Mouse (Mus musculus): ENCODE measurements around the gene Crtc3. TPM values are rescaled to one million over a fixed set of nuclear protein-coding genes. Genes with fewer than 3 reads are reported as not detected.

The Crtc3 gene
- polyA plus RNA-seq, 1 experiment = 43.6 TPM

GRCm38 (mm10) chr7:80633635-80634034 lies 55.0 kb downstream of the Crtc3 start:
- Histone ChIP-seq H3K36me3 (ENCODE audit: control insufficient read depth, insufficient read depth, low read length) (no peaks in the 10 kb centered on the region), H3K4me1 (replicated peaks; ENCODE audit: control insufficient read depth, insufficient read depth, low read length) (peaks cover 57% of the 10 kb centered on the region), H3K27me3 (ENCODE audit: control insufficient read depth, insufficient read depth, low read length) (no peaks in the 10 kb centered on the region), H3K27ac (ENCODE audit: control insufficient read depth, insufficient read depth, low read length) (no peak overlapping the region), H3K4me3 (ENCODE audit: control insufficient read depth, insufficient read depth, low read length) (no peak overlapping the region)
- TF ChIP-seq CTCF (IDR thresholded peaks at IDR 0.05; ENCODE audit: borderline replicate concordance, control insufficient read depth, extremely low read depth, insufficient read depth, low read length, poor library complexity) (no peak), POLR2A (IDR thresholded peaks at IDR 0.05; ENCODE audit: control insufficient read depth, extremely low read depth, insufficient read depth, low read length, poor library complexity) (no peak)
- DNase-seq = no peak
- WGBS = 97% methylated on average over 2 of the region's 2 CpGs

GRCm38 (mm10) chr7:80631993-80632392 lies 56.7 kb downstream of the Crtc3 start:
- Histone ChIP-seq H3K4me3 (ENCODE audit: control insufficient read depth, insufficient read depth, low read length) (no peak overlapping the region), H3K27me3 (ENCODE audit: control insufficient read depth, insufficient read depth, low read length) (no peaks in the 10 kb centered on the region), H3K4me1 (replicated peaks; ENCODE audit: control insufficient read depth, insufficient read depth, low read length) (peaks cover 51% of the 10 kb centered on the region), H3K27ac (ENCODE audit: control insufficient read depth, insufficient read depth, low read length) (no peak overlapping the region), H3K36me3 (ENCODE audit: control insufficient read depth, insufficient read depth, low read length) (no peaks in the 10 kb centered on the region)
- no peak for TF ChIP-seq POLR2A (IDR thresholded peaks at IDR 0.05; ENCODE audit: control insufficient read depth, extremely low read depth, insufficient read depth, low read length, poor library complexity)
- no peak for TF ChIP-seq CTCF (IDR thresholded peaks at IDR 0.05; ENCODE audit: borderline replicate concordance, control insufficient read depth, extremely low read depth, insufficient read depth, low read length, poor library complexity)
- 72% methylated on average over 6 of the region's 6 CpGs for WGBS
- no peak for DNase-seq

- 13% methylated on average over 3 of the region's 3 CpGs for WGBS
- H3K27ac ChIP-seq (ENCODE audit: control insufficient read depth, insufficient read depth, low read length) = peak overlapping the region; percentile 4; the same call in 1 of the 2 replicates
- peaks cover 46% of the 10 kb centered on the region for H3K4me1 ChIP-seq (replicated peaks; ENCODE audit: control insufficient read depth, insufficient read depth, low read length)
- no peaks in the 10 kb centered on the region for H3K27me3 ChIP-seq (ENCODE audit: control insufficient read depth, insufficient read depth, low read length)
- no peak overlapping the region for H3K4me3 ChIP-seq (ENCODE audit: control insufficient read depth, insufficient read depth, low read length)
- H3K36me3 ChIP-seq (ENCODE audit: control insufficient read depth, insufficient read depth, low read length) = no peaks in the 10 kb centered on the region
- DNase-seq = no peak
- TF ChIP-seq CTCF (IDR thresholded peaks at IDR 0.05; ENCODE audit: borderline replicate concordance, control insufficient read depth, extremely low read depth, insufficient read depth, low read length, poor library complexity) (no peak), POLR2A (IDR thresholded peaks at IDR 0.05; ENCODE audit: control insufficient read depth, extremely low read depth, insufficient read depth, low read length, poor library complexity) (no peak)
Observed at GRCm38 (mm10) chr7:80631405-80631804, 57.3 kb downstream of the Crtc3 start.

- H3K27ac ChIP-seq (ENCODE audit: control insufficient read depth, insufficient read depth, low read length) = peak overlapping the region; percentile 51; the same call in 1 of the 2 replicates
- no peak for DNase-seq
- H3K4me3 ChIP-seq (ENCODE audit: control insufficient read depth, insufficient read depth, low read length) = no peak overlapping the region
- no peaks in the 10 kb centered on the region for H3K36me3 ChIP-seq (ENCODE audit: control insufficient read depth, insufficient read depth, low read length)
- TF ChIP-seq CTCF (IDR thresholded peaks at IDR 0.05; ENCODE audit: borderline replicate concordance, control insufficient read depth, extremely low read depth, insufficient read depth, low read length, poor library complexity) = no peak
- TF ChIP-seq POLR2A (IDR thresholded peaks at IDR 0.05; ENCODE audit: control insufficient read depth, extremely low read depth, insufficient read depth, low read length, poor library complexity) = no peak
- peaks cover 31% of the 10 kb centered on the region for H3K4me1 ChIP-seq (replicated peaks; ENCODE audit: control insufficient read depth, insufficient read depth, low read length)
- whole genome bisulfite sequencing = 38% methylated on average over 12 of the region's 12 CpGs
- no peaks in the 10 kb centered on the region for H3K27me3 ChIP-seq (ENCODE audit: control insufficient read depth, insufficient read depth, low read length)
Observed at GRCm38 (mm10) chr7:80629369-80629768, 59.3 kb downstream of the Crtc3 start.

- 6% methylated on average over 8 of the region's 8 CpGs for WGBS
- H3K36me3 ChIP-seq (ENCODE audit: control insufficient read depth, insufficient read depth, low read length) = no peaks in the 10 kb centered on the region
- peaks cover 31% of the 10 kb centered on the region for H3K4me1 ChIP-seq (replicated peaks; ENCODE audit: control insufficient read depth, insufficient read depth, low read length)
- peak overlapping the region; percentile 18 for H3K4me3 ChIP-seq (ENCODE audit: control insufficient read depth, insufficient read depth, low read length)
- peak; percentile 80 for DNase-seq
- H3K27me3 ChIP-seq (ENCODE audit: control insufficient read depth, insufficient read depth, low read length) = no peaks in the 10 kb centered on the region
- H3K27ac ChIP-seq (ENCODE audit: control insufficient read depth, insufficient read depth, low read length) = peak overlapping the region; percentile 49
- TF ChIP-seq CTCF (IDR thresholded peaks at IDR 0.05; ENCODE audit: borderline replicate concordance, control insufficient read depth, extremely low read depth, insufficient read depth, low read length, poor library complexity) = no peak
- TF ChIP-seq POLR2A (IDR thresholded peaks at IDR 0.05; ENCODE audit: control insufficient read depth, extremely low read depth, insufficient read depth, low read length, poor library complexity) = no peak
Observed at GRCm38 (mm10) chr7:80628708-80629183, 59.9 kb downstream of the Crtc3 start.

GRCm38 (mm10) chr7:80626943-80627342 lies 61.7 kb downstream of the Crtc3 start:
- Histone ChIP-seq H3K4me3 (ENCODE audit: control insufficient read depth, insufficient read depth, low read length) (no peak overlapping the region), H3K36me3 (ENCODE audit: control insufficient read depth, insufficient read depth, low read length) (no peaks in the 10 kb centered on the region), H3K4me1 (replicated peaks; ENCODE audit: control insufficient read depth, insufficient read depth, low read length) (peaks cover 26% of the 10 kb centered on the region), H3K27me3 (ENCODE audit: control insufficient read depth, insufficient read depth, low read length) (no peaks in the 10 kb centered on the region), H3K27ac (ENCODE audit: control insufficient read depth, insufficient read depth, low read length) (no peak overlapping the region)
- 97% methylated on average over 5 of the region's 5 CpGs for WGBS
- TF ChIP-seq CTCF (IDR thresholded peaks at IDR 0.05; ENCODE audit: borderline replicate concordance, control insufficient read depth, extremely low read depth, insufficient read depth, low read length, poor library complexity) = no peak
- TF ChIP-seq POLR2A (IDR thresholded peaks at IDR 0.05; ENCODE audit: control insufficient read depth, extremely low read depth, insufficient read depth, low read length, poor library complexity) = no peak
- no peak for DNase-seq

GRCm38 (mm10) chr7:80625841-80626240 lies 62.8 kb downstream of the Crtc3 start:
- no peaks in the 10 kb centered on the region for H3K27me3 ChIP-seq (ENCODE audit: control insufficient read depth, insufficient read depth, low read length)
- H3K27ac ChIP-seq (ENCODE audit: control insufficient read depth, insufficient read depth, low read length) = no peak overlapping the region
- no peak for DNase-seq
- H3K4me1 ChIP-seq (replicated peaks; ENCODE audit: control insufficient read depth, insufficient read depth, low read length) = peaks cover 15% of the 10 kb centered on the region
- TF ChIP-seq POLR2A (IDR thresholded peaks at IDR 0.05; ENCODE audit: control insufficient read depth, extremely low read depth, insufficient read depth, low read length, poor library complexity) (no peak), CTCF (IDR thresholded peaks at IDR 0.05; ENCODE audit: borderline replicate concordance, control insufficient read depth, extremely low read depth, insufficient read depth, low read length, poor library complexity) (no peak)
- H3K36me3 ChIP-seq (ENCODE audit: control insufficient read depth, insufficient read depth, low read length) = no peaks in the 10 kb centered on the region
- H3K4me3 ChIP-seq (ENCODE audit: control insufficient read depth, insufficient read depth, low read length) = no peak overlapping the region
- WGBS = 96% methylated on average over 7 of the region's 7 CpGs

Measured in thymus, adult 2 months (tissue).